Mouse (Mus musculus) MEL (cell line): ENCODE measurements around the gene Rfxank. TPM values are rescaled to one million over a fixed set of nuclear protein-coding genes. Genes with fewer than 3 reads are reported as not detected.

Experiments
- DNase-seq: peaks from one replicate; pipeline ENCODE4 v3.0.0; 2011; ENCODE audit warnings: low read depth, low spot score
- H3K27ac ChIP-seq: 2 replicates; pipeline ENCODE4 v1.5.1; 2012; ENCODE audit warnings: low read depth, mild to moderate bottlenecking, control low read depth, low read length, moderate library complexity; ENCODE audit not compliant: control insufficient read depth
- H3K27me3 ChIP-seq, 2 experiments: fragments of 150-350 bp in 1 of 2; sonication (generic) in 1 of 2; 2 replicates each; pipeline ENCODE4 v1.6.1; 2012; ENCODE audit warnings: low read length in 2 of 2, mild to moderate bottlenecking in 2 of 2, improper control_type of control experiment in 1 of 2, moderate library complexity in 1 of 2; ENCODE audit not compliant: insufficient read depth in 2 of 2, control insufficient read depth in 1 of 2
- H3K36me3 ChIP-seq, 2 experiments: 2 replicates each; pipeline ENCODE4 v1.6.1; 2012 to 2014; ENCODE audit warnings: low read length in 2 of 2, improper control_type of control experiment in 1 of 2, inconsistent platforms in 1 of 2, mild to moderate bottlenecking in 1 of 2; ENCODE audit not compliant: insufficient read depth in 2 of 2, control insufficient read depth in 1 of 2
- H3K4me1 ChIP-seq, 2 experiments: fragments of 150-350 bp in 1 of 2; sonication (generic) in 1 of 2; 2 replicates each; pipeline ENCODE4 v1.6.1; 2012; ENCODE audit warnings: low read length in 2 of 2, improper control_type of control experiment in 1 of 2, mild to moderate bottlenecking in 1 of 2; ENCODE audit not compliant: insufficient read depth in 2 of 2, control insufficient read depth in 1 of 2
- H3K4me3 ChIP-seq, 2 experiments: fragments of 150-350 bp in 1 of 2; sonication (generic) in 1 of 2; 2 replicates each; pipeline ENCODE4 v1.5.1; 2012; ENCODE audit warnings: low read depth in 2 of 2, low read length in 2 of 2, mild to moderate bottlenecking in 2 of 2, moderate library complexity in 2 of 2, control low read depth in 1 of 2, improper control_type of control experiment in 1 of 2; ENCODE audit not compliant: control insufficient read depth in 1 of 2, insufficient read depth in 1 of 2
- H3K79me2 ChIP-seq: 2 replicates; pipeline ENCODE4 v1.6.1; 2012; ENCODE audit warnings: mild to moderate bottlenecking, low read length, moderate library complexity; ENCODE audit not compliant: control insufficient read depth, poor library complexity, insufficient read depth
- H3K9ac ChIP-seq: 2 replicates; pipeline ENCODE4 v1.6.1; 2012; ENCODE audit warnings: low read depth, mild to moderate bottlenecking, control low read depth, low read length, moderate library complexity; ENCODE audit not compliant: control insufficient read depth, poor library complexity, severe bottlenecking
- H3K9me3 ChIP-seq: fragments of 150-350 bp; sonication (generic); replicated peaks from 2 replicates; pipeline ENCODE4 v1.6.1; 2012; ENCODE audit warnings: mild to moderate bottlenecking, low read length, improper control_type of control experiment, moderate library complexity; ENCODE audit not compliant: insufficient read depth
- CHD1 ChIP-seq: IDR thresholded peaks from 2 replicates; pipeline ENCODE4 v1.6.1; 2012; ENCODE audit warnings: low read depth, mild to moderate bottlenecking, inconsistent platforms, low read length, improper control_type of control experiment
- CHD2 ChIP-seq: IDR thresholded peaks from 2 replicates; pipeline ENCODE4 v1.6.1; 2011; ENCODE audit warnings: low read length, improper control_type of control experiment
- E2F4 ChIP-seq: IDR thresholded peaks from 2 replicates; pipeline ENCODE4 v1.6.1; 2011; ENCODE audit warnings: low read depth, low read length, improper control_type of control experiment, borderline replicate concordance
- ELF1 ChIP-seq: IDR thresholded peaks from 2 replicates; pipeline ENCODE4 v1.6.1; 2014; ENCODE audit warnings: low read depth, mild to moderate bottlenecking, inconsistent platforms, low read length, improper control_type of control experiment, moderate library complexity
- EP300 ChIP-seq, 2 experiments: IDR thresholded peaks; 2 replicates each; pipeline ENCODE4 v1.6.1; 2011; ENCODE audit warnings: improper control_type of control experiment in 2 of 2, low read length in 2 of 2, low read depth in 1 of 2, mild to moderate bottlenecking in 1 of 2
- ETS1 ChIP-seq: IDR thresholded peaks from 2 replicates; pipeline ENCODE4 v1.6.1; 2012; ENCODE audit warnings: low read depth, mild to moderate bottlenecking, inconsistent platforms, low read length, improper control_type of control experiment, moderate library complexity
- GABPA ChIP-seq: IDR thresholded peaks from 2 replicates; pipeline ENCODE4 v1.6.1; 2012; ENCODE audit warnings: low read depth, mild to moderate bottlenecking, inconsistent platforms, low read length, improper control_type of control experiment, moderate library complexity
- KAT2A ChIP-seq: conservative IDR thresholded peaks from 2 replicates; pipeline ENCODE4 v1.6.1; 2012; ENCODE audit warnings: low read depth, low read length, improper control_type of control experiment, inconsistent platforms
- MAFK ChIP-seq: IDR thresholded peaks from 2 replicates; pipeline ENCODE4 v1.6.1; 2011; ENCODE audit warnings: low read depth, mild to moderate bottlenecking, low read length, improper control_type of control experiment, borderline replicate concordance
- MAZ ChIP-seq: IDR thresholded peaks from 2 replicates; pipeline ENCODE4 v1.6.1; 2012; ENCODE audit warnings: low read depth, mild to moderate bottlenecking, inconsistent platforms, low read length, improper control_type of control experiment
- MEF2A ChIP-seq: IDR thresholded peaks from 2 replicates; pipeline ENCODE4 v1.6.1; 2014; ENCODE audit warnings: low read depth, mild to moderate bottlenecking, inconsistent platforms, low read length, improper control_type of control experiment; ENCODE audit not compliant: poor library complexity, insufficient replicate concordance, severe bottlenecking; ENCODE audit errors: extremely low read depth
- MXI1 ChIP-seq: IDR thresholded peaks from 2 replicates; pipeline ENCODE4 v1.6.1; 2011; ENCODE audit warnings: mild to moderate bottlenecking, low read depth, low read length, improper control_type of control experiment
- MYB ChIP-seq: IDR thresholded peaks from 2 replicates; pipeline ENCODE4 v1.6.1; 2011; ENCODE audit warnings: mild to moderate bottlenecking, low read depth, low read length, improper control_type of control experiment
- MYC ChIP-seq: IDR thresholded peaks from 2 replicates; pipeline ENCODE4 v1.6.1; 2011; ENCODE audit warnings: low read depth, mild to moderate bottlenecking, low read length, improper control_type of control experiment, moderate library complexity
- NELFE ChIP-seq: IDR thresholded peaks from 2 replicates; pipeline ENCODE4 v1.6.1; 2011; ENCODE audit warnings: low read depth, low read length, improper control_type of control experiment
- SMC3 ChIP-seq: IDR thresholded peaks from 2 replicates; pipeline ENCODE4 v1.6.1; 2011; ENCODE audit warnings: low read depth, low read length, improper control_type of control experiment
- TBP ChIP-seq: IDR thresholded peaks from 2 replicates; pipeline ENCODE4 v1.8.0; 2011; ENCODE audit warnings: low read depth, low read length, improper control_type of control experiment
- TCF12 ChIP-seq: IDR thresholded peaks from 2 replicates; pipeline ENCODE4 v1.6.1; 2014; ENCODE audit warnings: low read depth, mild to moderate bottlenecking, inconsistent platforms, low read length, improper control_type of control experiment, moderate library complexity
- UBTF ChIP-seq: IDR thresholded peaks from 2 replicates; pipeline ENCODE4 v1.6.1; 2012; ENCODE audit warnings: low read depth, mild to moderate bottlenecking, inconsistent platforms, low read length, improper control_type of control experiment, moderate library complexity, borderline replicate concordance; ENCODE audit not compliant: insufficient read depth
- ZC3H11A ChIP-seq: IDR thresholded peaks from 2 replicates; pipeline ENCODE4 v1.6.1; 2012; ENCODE audit warnings: low read depth, mild to moderate bottlenecking, inconsistent platforms, low read length, improper control_type of control experiment
- ZKSCAN1 ChIP-seq: IDR thresholded peaks from 2 replicates; pipeline ENCODE4 v1.6.1; 2012; ENCODE audit warnings: low read depth, mild to moderate bottlenecking, inconsistent platforms, low read length, improper control_type of control experiment, moderate library complexity
- ZMIZ1 ChIP-seq: IDR thresholded peaks from 2 replicates; pipeline ENCODE4 v1.6.1; 2012; ENCODE audit warnings: low read depth, mild to moderate bottlenecking, inconsistent platforms, low read length, improper control_type of control experiment, moderate library complexity
- polyA plus RNA-seq, 2 experiments: library from polyadenylated mRNA; stranded (reverse) in 1 of 2; unstranded in 1 of 2; fragments of >175 nt in 1 of 2; fragments of >200 nt in 1 of 2; gene quantifications; 2 replicates each; pipeline versions ENCODE4 v1.2.1 to v1.2.4; 2012; ENCODE audit warnings: low replicate concordance in 2 of 2, low read depth in 1 of 2; ENCODE audit not compliant: insufficient read length in 2 of 2, insufficient read depth in 1 of 2, missing spikeins in 1 of 2
- total RNA-seq: library from RNA; depleted of rRNA; stranded (reverse); fragments of 300-350 nt; gene quantifications from 2 replicates; pipeline ENCODE4 v1.2.3, GENCODE M21; 2012

The Rfxank gene
- total and polyA plus RNA-seq, 3 experiments, result 5.0 to 7.2 TPM; not detected in 1

DNA sequence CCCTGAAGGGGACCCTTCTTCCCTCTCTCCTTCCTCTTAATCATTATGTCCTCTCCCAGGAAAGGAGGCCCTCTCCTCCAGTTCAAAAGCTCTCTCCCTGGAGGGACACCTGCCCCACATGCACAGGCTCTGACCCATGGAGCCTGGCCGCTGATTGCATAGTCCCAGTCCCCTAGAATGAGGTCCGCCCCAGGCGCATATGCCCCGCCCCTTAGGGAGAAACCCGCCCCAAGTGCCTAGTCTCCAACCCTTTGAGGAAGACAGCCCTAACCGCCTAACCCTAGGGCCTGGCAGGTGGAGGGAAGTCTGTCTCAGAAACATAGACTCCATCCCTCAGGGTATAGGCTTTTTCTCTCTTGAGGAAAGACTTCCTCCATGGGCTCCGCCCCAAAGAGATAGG lies 51.7 kb downstream of the Rfxank start:
- no peak for TF ChIP-seq SMC3
- TF ChIP-seq ZKSCAN1, result no peak
- TF ChIP-seq MXI1, result no peak
- no peak for TF ChIP-seq ZC3H11A
- no peak for TF ChIP-seq ETS1
- TF ChIP-seq TCF12, result no peak
- TF ChIP-seq MYC, result no peak
- no peak for TF ChIP-seq MAFK
- TF ChIP-seq EP300 (IDR thresholded peaks at IDR 0.05; ENCODE audit: low read depth in 1 of 2, low read length in 2 of 2), result no peak
- TF ChIP-seq E2F4, result no peak
- TF ChIP-seq TBP, result no peak
- TF ChIP-seq ZMIZ1, result no peak
- TF ChIP-seq CHD1, result no peak
- TF ChIP-seq MYB, result no peak
- no peak for TF ChIP-seq MEF2A
- Histone ChIP-seq H3K4me1 (no peaks in the 10 kb centered on the region), H3K9ac (no peak overlapping the region)

DNA sequence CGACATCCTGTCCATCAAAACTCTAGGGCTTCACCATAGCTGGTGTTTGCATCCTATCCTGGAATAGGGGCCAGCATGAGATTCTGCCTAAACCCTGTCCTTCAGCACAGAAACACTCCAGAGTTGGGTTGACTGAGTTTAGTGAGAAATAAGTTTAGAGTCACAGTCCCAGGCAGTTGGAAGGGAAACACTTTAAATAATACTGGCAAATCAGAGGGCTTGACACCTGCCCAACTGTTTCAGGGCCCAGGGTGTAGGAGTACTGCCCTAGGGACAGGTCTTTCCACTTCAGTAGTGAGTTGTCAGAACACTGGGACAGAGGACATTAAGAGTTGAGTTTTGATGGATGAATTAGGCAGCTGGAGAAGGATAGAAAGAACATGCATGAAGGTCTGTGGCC lies 52.8 kb downstream of the Rfxank start:
- H3K27me3 ChIP-seq, result no peaks in the 10 kb centered on the region
- H3K79me2 ChIP-seq, result no peaks in the 10 kb centered on the region
- TF ChIP-seq UBTF (no peak), MAZ (no peak), KAT2A (no peak), MAFK (no peak), NELFE (no peak), ELF1 (no peak), CHD2 (no peak), GABPA (no peak), E2F4 (no peak), ZC3H11A (no peak), ETS1 (no peak), EP300 (IDR thresholded peaks at IDR 0.05; ENCODE audit: low read depth in 1 of 2, low read length in 2 of 2) (no peak)
- H3K27ac ChIP-seq, result no peak overlapping the region
- no peaks in the 10 kb centered on the region for H3K4me1 ChIP-seq
- H3K9me3 ChIP-seq, result no peaks in the 10 kb centered on the region
- no peak overlapping the region for H3K9ac ChIP-seq
- no peaks in the 10 kb centered on the region for H3K36me3 ChIP-seq
- DNase-seq, result no peak
- H3K4me3 ChIP-seq, result no peak overlapping the region

More for the DNA sequence above, 51.7 kb downstream of the Rfxank start:
- no peaks in the 10 kb centered on the region for H3K9me3 ChIP-seq
- no peaks in the 10 kb centered on the region for H3K27me3 ChIP-seq
- H3K27ac ChIP-seq, result no peak overlapping the region
- H3K79me2 ChIP-seq, result no peaks in the 10 kb centered on the region
- no peak for DNase-seq
- H3K4me3 ChIP-seq, result no peak overlapping the region
- H3K36me3 ChIP-seq, result no peaks in the 10 kb centered on the region
